Mouse (Mus musculus) natural killer cell, adult 2 months (primary cell): Measurements from ENCODE around the gene Rab5if.
"Not testable (repeated sequence)": the region's sequence is repeated elsewhere in the genome, so short reads cannot be mapped to it uniquely, and the experiment has no call there.

Experiments
- DNase-seq, 2 experiments: peaks; one replicate each; pipeline ENCODE4 v3.0.0; 2022; ENCODE audit warnings: low spot score in 2 of 2

Rab5if gene

DNA sequence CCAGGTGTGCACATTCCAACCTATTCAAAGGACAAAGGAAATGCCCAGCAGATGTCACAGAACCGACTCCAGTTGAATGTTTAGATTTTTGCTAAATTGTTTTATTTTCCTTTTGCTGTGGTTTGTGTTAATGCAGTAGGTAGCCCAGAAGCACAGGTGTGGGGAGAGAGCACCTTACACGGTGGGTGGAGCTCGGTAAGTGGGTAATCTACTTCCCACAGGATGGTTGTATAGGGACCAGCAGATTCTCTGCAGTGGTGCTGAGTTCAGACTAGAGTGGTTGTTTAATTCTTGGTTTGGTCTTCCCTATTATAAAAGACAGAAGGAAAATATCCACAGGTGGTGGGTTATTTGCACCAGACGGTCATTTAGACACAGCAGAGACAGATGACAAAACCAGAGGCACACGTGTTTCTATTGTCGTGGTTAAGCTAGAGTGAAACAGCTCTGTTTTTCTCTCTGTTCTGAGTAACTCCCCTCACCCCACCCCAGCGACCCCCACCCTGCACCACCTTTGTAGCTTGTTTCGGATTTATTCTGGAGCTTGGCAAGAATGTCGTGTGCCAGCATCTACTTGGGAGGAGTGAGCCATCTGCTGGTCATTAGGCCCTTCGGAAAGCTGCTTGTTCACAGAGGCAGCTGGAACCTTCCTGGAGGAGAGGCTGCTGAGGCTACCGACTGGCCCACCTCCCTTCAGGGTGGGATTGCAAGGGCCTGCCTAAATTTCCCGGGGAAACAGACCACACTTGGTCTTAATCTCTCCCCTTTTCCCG, 8.7 kb upstream of the Rab5if start:
- DNase-seq, result not testable (repeated sequence)

DNA sequence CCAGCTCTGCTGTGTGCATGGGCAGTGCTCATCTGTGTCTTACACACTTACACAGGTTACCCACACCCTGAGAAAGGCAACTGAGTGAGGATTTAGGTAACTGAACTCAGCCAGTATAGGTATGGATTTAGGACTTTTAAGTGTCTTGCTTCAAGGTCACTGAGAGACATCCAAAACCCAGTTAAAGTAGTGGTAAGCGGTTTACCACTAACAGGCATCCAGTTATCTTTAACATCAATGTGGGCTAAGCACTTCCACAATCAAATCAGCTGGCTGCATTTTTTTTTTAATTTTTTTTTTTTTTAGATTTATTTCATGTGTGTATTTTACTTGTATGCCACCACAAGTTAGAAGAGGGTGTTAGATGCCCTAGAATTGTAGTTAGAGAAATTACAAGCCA, 6.6 kb upstream of the Rab5if start:
- no peak for DNase-seq

DNA sequence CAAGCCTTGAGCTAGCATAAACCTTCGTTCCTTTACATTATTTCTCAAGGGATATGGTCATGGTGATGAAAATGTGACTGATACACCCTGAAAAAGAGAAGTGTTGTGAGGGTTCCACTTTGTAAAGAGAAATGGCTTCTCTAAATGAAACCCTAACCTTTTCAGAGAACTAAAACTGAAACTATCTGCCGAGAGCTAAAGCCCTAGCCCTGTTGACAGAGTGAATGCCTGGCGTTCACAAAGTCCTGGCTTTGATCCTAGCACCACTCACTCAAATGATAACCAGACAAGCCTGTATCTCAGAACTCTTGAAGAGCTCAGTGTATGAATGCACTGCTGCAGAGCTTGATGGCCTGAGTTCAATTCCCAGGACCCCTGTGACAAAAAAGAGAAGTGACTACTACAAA, 5.5 kb upstream of the Rab5if start:
- no peak for DNase-seq

DNA sequence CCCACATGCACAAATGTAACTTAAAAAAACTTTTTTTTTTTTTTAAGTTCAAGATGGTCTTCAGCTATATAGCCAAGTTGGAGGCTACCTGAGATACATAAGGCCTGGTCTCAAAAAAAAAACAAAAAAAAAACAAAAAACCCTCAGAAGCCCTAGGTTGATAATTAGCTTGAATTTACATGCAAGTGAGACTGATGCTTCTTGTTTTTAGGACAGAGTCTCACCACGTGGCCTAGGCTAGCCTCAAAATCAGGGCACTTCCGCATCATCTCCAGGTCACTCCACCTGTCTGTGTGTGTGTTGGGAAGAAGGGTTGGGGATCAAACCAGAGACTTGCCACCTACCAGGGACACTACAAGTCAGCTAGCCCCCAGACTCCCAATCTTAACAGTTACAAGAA, 5.1 kb upstream of the Rab5if start, which contains the start of gene 4930518I15Rik:
Gene 4930518I15Rik, minus strand, starts transcription at position 112 of the 400 bp plus-strand sequence.
- no peak for DNase-seq

DNA sequence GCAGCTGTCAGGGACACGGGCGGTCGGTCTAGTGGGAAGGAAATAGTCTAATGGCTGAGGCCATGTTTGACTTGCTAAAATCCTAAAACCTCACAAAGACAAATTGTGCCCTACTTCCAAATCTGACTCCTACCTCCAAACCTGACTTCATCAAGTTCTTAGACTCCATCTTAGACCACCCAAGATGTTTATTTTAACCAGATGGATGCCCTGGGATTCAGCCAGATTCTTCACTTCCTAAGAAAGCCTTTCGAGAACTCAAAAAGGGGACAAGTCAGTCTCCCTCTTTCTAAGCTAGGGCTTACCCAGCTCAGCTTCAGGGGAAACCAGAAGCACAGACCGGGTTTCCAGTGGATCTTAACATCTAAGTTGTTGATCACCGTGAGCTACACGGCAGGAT, 4.3 kb upstream of the Rab5if start:
- DNase-seq, result no peak

DNA sequence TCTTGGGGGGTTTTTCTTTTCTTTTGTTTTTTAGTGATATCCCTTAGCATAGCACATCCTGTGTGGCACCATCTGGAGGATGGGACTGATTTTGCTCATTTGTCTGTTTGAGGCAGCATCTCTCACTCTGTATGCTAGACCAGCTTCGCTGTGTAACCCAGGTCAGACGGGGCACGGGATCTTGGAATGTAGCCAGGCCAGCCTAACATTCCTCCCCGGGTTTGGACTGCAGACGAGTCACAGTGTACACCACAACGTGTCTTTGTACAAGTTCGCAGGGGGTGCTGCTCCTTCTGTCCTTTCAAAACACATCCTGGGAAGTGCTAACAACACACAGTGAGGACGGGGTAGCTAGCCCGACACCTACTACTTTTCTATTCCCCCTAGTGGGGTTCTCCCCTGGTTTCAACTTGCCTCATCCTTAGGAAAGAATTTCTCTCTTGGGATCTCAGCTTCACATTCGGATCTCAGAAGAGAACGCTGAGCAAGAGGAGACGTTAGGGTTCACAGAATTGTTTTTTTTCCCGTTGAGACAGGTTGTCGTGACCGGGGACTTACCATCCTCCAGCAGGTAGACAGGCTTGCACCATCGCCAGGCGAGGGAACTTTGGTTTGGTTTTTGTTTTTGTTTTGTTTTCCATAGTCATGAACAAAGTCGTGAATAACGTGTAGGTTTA, 749 bp upstream of the Rab5if start:
- peak in 1 of 2 experiments; percentile 20 for DNase-seq

DNA sequence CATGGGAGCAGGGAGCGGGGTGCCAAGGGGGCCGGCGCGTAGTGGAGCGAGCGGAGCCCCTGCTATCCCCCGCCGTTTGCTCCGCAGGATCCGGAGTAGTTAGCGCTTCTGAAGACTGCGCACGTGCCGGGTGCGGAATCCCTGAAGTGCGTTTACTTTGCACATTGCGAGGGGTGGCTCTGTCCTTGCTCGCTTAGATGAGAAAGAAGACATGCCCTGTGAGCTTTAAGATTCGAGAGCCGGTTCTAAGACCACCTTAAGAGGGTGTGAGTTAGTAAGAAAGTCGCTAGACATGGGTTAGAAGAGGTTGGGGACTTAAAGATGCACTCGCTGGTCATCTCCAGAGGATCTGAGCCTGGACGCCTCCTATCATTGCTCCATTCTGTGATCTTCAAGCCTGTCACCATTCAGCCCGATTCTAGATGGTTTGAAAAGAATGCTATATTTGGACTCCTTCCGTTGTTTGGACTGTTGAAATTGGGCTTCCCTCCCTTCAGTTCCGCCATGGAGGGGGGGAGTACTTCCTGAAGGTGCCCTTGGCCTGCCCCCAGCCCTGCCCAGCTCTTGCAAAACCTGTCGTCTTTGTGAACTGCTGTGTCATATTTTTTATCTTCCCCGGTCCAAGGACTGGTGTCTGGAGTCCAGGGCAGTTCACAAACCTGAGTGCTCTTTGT, 696 bp downstream of the Rab5if start:
- peak; percentile 61 to 63 for DNase-seq

DNA sequence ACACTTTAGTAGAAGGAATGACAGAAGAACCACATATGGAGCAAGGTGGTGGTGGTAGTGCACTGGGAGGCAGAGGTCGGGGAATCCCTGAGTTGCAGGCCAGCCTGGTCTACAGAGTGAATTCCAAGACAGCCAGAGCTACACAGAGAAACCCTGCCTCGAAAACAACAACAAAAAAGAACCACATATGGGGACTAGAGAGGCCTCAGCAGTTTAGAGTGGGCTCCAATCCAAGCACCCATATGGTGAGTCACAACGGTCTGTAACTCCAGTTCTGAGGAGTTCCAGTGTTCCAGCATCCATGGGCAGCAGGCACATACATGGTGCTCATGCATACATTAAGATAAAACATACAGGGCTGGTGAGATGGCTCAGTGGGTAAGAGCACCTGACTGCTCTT, 1.6 kb downstream of the Rab5if start:
- DNase-seq, result no peak

DNA sequence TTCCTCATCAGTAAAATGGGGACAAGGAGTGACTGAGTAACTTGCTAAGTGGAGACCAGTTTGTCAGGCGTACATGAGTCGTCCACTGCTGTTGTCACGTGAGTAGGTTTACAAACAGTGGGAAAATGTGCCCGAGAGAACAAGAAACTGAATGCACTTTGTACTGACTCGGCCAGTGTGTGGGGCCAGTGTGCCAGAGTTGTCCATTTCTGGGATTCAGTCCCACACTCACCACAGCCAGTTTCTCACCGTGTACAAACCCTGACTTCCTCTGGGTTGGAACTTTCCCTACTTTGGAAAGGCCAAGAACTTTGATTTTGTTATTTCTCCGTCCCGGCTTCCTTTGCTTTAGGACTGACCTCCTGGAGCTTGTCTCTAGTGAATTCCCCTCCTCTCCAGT, 6.1 kb downstream of the Rab5if start:
- no peak for DNase-seq

DNA sequence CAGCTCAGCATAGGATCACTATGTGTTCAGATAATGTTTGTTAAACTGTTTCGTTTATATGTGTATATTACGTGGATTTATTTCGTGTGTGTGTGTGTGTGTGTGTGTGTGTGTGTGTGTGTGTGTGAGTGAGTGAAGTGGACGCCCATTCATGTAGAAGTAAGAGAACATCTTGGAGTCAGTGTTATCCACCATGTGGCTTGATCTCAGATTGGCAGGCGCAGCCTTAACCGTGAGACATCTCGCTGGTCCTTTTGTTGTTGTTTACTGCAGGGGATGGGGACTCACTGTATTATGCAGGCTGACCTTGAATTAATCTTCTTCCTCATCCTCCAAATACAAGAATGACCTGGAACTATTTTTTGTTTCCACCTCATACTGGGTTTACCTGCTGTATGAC, 6.6 kb downstream of the Rab5if start:
- no peak for DNase-seq

DNA sequence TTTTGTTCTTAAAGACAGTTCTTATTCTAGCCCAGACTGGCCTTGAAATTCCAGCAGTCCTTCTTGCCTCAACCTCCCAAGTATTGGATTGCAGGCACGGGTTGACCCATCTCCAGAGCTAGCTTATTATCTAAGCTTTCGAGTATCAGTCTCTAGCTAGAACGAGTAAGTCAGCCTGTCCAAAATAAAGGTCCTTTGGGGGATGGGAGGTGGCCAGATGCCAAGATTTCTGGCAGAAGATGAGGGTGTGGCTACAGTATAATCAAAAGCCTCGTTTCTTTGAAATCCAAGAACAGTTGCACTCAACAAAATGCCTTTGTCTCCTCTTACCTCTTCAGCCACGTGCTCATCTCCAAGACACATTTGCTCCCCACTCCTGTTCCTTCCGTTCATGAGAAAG, 7.6 kb downstream of the Rab5if start:
- DNase-seq, result no peak

DNA sequence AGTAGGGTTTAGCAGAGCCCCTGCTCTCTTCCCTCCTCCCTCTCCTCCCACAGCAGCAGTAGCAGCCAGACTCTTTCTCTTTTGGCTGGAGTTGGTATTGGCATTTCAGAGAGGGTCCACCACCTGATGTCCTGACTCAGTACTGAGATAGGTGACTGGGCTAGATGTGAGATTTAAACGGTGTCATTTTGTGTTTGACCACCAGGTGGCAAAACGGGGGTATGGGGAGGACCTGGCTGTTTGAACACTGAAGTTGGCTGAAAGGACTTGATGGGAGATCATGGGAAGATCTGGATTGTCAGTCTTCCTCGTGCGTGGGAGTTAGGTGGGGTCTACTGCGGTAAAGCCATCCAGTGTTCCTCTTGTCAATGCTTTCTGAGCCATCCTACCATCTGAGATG, 10.7 kb downstream of the Rab5if start:
- DNase-seq, result peak; percentile 50 to 58

DNA sequence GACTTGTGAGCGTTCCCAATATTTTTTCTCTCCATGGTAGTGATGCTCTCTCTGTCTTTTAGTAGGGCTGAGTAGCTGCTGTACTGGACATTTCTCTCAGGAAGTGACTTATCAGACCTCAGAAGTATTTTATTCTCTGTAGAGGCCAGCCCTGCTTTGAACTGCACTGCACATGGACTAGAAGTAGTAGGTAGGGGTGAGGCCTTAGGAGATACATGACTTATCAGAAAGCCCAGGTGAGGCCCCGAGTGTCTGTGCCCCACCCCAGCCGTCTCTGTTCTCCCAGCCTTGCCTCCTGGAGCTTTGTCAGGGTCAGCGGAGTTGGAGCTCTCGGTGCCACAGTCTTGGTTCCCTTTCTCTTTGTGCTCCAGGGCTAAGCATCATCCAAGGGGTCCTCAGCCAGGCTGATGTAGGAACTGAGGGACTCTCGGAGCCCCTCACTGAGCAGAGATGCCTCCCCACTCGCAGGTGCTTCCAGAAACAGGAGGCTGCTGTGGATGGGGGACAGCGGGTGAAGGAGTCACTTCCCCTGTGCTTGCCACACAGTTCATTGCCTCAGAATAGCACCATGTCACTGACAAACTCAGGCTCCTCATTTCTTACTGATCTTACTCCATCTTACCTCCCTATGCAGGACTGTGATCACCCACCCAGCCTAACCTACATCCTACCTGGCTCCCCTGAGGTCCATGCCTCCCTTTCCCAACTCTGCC, 11.3 kb downstream of the Rab5if start:
- no peak for DNase-seq

DNA sequence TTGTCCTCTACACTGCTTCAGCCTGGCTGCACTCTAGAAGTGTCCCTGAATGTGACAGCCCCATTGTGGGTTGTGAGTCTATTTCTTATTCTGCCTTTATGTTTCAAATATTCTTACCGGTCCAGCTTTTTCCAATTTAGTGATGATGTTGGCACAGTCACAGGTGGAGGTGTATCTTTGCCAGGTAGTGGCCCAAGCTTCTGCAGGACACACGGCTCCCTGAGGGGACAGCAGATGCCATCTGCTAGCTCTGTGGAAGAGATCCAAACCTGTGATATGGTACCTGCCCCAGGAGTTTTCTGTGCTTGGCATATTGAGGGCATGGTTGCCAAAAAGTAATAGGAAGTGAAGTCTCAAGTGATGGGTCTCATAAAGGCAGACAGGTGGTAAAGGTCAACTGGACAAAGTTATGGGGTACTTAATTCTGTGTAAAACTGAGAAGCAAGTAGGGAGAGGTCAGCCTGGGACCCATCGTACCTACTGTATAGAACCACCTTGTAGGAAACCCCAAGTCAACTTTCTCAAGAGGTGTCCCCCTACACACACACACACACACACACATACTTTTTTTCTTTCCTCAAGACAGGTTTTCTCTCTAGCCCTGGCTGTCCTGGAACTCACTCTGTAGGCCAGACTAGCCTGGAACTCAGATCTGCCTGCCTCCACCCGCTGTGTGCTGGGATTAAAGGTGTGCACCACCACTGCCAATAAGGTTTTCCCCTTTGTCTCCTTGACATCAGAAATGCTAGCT, 12.0 kb downstream of the Rab5if start:
- DNase-seq, result no peak

DNA sequence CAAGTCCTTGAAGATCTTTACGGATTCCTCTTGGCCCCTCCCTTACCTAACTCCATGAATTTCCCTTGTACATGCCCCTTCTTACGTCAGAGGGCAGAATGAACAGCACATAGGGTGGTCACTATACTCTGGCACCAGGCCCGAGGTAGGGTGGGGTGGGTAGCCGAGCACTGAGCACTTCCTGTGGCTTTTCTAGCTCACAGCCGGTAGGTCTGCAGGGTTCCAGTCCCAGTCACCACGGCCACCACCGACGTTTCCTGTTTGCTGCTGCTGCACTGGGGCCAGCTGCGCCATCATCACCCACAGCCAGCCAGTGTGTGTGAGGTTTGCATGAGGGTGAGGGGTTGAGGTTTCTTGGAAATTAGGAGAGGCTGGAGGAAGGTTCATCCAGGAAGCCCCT, 14.8 kb downstream of the Rab5if start:
- peak; percentile 82 to 92 for DNase-seq

DNA sequence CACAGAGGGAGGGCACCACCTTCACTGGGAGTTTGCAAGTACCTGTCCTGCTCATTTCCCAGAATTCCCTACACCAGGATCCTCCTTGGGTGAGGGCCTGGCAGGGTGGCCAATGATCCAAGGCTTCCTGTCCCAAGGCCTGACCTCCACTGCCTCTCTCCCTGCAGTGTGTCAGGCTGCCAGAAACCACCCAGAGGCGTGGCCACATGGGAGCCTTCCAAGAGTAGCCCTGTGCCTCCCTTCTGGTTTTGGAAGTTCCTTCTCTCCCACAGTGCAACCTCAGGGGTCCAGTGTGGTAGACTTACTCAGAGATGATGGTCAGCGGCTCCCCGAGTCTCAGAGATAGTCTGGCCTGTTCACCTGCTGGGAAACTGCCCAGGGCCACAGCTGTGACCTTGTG, 16.6 kb downstream of the Rab5if start:
- no peak for DNase-seq

DNA sequence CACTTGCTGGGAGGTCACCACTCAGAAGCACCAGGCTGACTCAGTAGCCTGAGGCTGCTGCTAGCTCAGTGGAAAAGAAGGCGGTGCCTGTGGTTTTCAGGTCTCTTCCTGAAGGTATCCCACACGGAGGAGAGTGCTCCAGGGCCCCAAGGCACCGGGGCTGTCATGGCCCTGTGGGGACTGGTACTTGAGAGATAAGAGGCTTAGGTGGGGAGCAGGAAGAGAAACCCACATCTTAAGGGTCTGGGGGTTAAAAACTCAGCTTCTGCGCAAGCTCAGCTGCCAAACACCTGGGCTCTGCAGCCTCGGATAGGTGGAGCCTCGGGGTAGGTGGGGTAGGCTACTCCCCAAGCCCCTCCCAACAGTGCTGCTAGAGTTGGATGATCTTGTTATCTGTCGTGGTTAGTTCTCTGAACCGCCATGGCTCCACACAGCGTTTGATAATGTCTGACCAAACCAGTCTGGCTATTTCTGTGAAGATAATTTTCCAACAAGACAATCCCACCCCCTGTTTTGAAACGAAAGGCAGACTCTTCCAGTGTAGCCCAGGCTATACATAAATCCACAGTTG, 19.6 kb downstream of the Rab5if start:
- DNase-seq, result peak in 1 of 2 experiments; percentile 26

DNA sequence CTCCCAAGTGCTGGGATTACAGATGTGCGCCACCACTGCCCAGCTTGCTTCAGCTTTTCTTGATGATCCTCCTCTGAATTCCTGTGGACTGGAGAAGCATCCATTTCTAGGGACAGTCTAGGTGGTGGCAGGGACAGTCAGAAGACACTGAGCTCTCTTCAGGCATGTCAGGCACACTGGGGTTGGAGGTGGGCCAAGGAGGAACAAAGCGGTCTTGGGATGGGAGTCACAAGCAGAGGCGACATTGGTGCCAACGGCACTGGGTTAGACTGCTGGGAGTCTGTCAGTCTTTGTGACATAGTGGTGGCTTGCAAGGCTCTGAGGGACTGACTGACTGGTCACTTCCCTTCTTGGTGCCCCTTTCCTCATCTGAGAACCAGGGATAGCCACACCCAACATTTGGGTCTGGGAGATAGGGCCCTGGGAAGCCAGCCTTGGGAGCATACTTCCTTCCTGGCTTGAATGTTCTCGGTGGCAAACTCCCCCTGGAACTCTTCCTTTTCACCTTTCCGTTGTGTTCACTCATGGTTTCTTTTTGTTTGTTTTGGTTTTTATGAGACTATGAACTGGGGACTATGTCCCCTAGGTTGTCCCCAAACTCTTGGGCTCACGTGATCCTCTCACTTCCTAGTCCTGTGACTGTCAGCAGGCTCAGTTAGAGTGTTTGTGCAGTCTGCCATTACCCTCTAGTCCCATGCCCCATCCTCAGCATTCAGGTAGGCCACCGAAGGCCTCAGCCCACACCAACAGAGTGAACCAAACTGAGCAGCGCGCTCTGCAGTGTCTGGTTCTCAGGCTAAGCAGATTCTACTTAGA, 21.7 kb downstream of the Rab5if start:
- DNase-seq, result no peak

DNA sequence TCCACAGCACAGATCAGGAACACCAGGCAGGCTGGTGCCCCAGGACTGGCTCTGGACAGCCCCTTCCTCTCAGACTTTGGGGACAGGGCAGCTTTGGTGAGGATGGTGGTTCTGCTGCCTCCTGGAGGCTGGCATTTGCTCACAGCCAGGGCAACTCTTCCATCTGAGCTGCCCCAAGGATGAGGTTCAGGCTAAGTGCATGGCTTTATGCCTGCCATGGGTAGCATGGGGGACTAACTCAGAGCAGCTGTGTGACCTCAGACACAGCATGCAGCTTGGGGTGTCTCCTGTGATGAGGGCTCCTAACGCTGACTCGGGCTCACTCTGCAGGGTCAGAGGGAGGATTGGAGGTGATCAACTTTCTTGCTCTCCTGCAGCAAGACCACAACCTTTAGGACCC, 22.7 kb downstream of the Rab5if start:
- DNase-seq, result not testable (repeated sequence)

DNA sequence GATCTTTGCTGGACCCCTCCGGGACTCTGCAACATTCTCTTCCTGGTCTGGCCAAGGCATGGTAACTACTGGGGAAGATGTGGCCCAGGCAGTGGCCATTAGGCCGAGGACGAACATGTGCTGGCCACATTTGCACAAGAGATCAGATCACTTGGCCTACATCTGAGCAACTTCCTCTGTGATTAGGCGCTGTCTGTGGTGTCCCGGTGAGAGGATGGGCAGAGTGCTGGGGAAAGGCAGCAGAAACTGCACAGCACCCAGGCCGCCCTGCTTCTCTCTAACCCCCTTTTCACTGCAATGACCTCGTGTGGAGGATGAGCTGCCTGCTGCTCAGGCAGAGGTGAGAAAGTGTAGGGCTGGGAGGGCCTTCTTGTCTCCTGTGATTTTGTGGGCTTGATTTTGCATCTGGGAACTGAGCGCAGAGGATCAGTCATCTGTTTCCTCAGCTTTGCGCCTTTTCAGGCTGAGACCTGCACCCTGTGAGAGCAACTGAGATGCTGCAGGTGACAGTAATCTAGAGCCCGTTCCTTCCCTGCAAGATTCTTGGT, 23.2 kb downstream of the Rab5if start:
- DNase-seq, result peak; percentile 19 to 39
